In genomic region chr9:71321871-71322270, GRCm38 (mm10) we compare ENCODE assay signal across 13 mouse cellular contexts.
DNase-seq lines count a peak whose midpoint lies in the region; ATAC-seq and TF ChIP-seq lines count a peak whose summit lies in the region.
"Had no signal": no experiment of that assay in that cellular context is flagged by ENCODE, and none has a peak within 500 bp of the region (broad histone marks: within the 10 kb centered on the region; RNA-seq: fewer than 3 reads in every experiment).

No protein-coding gene starts in this region.

- no peaks in the 10 kb centered on the region for H3K36me3 ChIP-seq in intestine, embryonic 14.5 days (ENCODE audit: control insufficient read depth, insufficient read depth, low read length)
- no peaks in the 10 kb centered on the region for H3K36me3 ChIP-seq in intestine, embryonic 15.5 days
- H3K36me3 ChIP-seq in intestine, embryonic 16.5 days (ENCODE audit: control insufficient read depth, insufficient read depth, low read length) = no peaks in the 10 kb centered on the region
- no peaks in the 10 kb centered on the region for H3K36me3 ChIP-seq in stomach, postnatal 0 days (ENCODE audit: control insufficient read depth, insufficient read depth, low read length)
- H3K36me3 ChIP-seq in midbrain, embryonic 16.5 days (ENCODE audit: control insufficient read depth, insufficient read depth, low read length) = no peaks in the 10 kb centered on the region
- H3K36me3 ChIP-seq: liver, embryonic 13.5 days; neural tube, embryonic 15.5 days had no signal

- peak overlapping the region; percentile 6; the same call in 1 of the 2 replicates for H3K27ac ChIP-seq in intestine, embryonic 14.5 days (ENCODE audit: low read depth)
- no peak overlapping the region for H3K27ac ChIP-seq in intestine, embryonic 15.5 days
- H3K27ac ChIP-seq in intestine, embryonic 16.5 days (ENCODE audit: low read length) = no peak overlapping the region
- no peak overlapping the region for H3K27ac ChIP-seq in stomach, postnatal 0 days (replicated peaks)
- H3K27ac ChIP-seq in midbrain, embryonic 16.5 days (ENCODE audit: low read length) = no peak overlapping the region
- H3K27ac ChIP-seq: liver, embryonic 13.5 days; neural tube, embryonic 15.5 days had no signal

- no peak for ATAC-seq in intestine, embryonic 14.5 days (replicated peaks; ENCODE audit: low FRiP score, low TSS enrichment, low read depth)
- ATAC-seq in intestine, embryonic 15.5 days = no peak
- peak; percentile 42; the same call in 1 of the 2 replicates for ATAC-seq in intestine, embryonic 16.5 days
- peak; percentile 53; the same call in 1 of the 2 replicates for ATAC-seq in stomach, postnatal 0 days (ENCODE audit: low FRiP score, low TSS enrichment)
- ATAC-seq in midbrain, embryonic 16.5 days = no peak
- ATAC-seq: inflammation-experienced regulatory T-cells, adult 6 months had no signal

- 45% methylated on average over 6 of the region's 6 CpGs for WGBS in intestine, embryonic 14.5 days
- WGBS in intestine, embryonic 15.5 days = 55% methylated on average over 6 of the region's 6 CpGs
- 57% methylated on average over 6 of the region's 6 CpGs for WGBS in intestine, embryonic 16.5 days
- WGBS in stomach, postnatal 0 days = 70% methylated on average over 6 of the region's 6 CpGs
- 71% methylated on average over 6 of the region's 6 CpGs for WGBS in midbrain, embryonic 16.5 days

- no peak for TF ChIP-seq EP300 in stomach, postnatal 0 days (optimal IDR thresholded peaks at IDR 0.05)

- no peaks in the 10 kb centered on the region for H3K27me3 ChIP-seq in intestine, embryonic 14.5 days (replicated peaks; ENCODE audit: control insufficient read depth, insufficient read depth, low read length)
- H3K27me3 ChIP-seq in intestine, embryonic 15.5 days (replicated peaks) = no peaks in the 10 kb centered on the region
- H3K27me3 ChIP-seq in intestine, embryonic 16.5 days (replicated peaks; ENCODE audit: control insufficient read depth, insufficient read depth, low read length) = no peaks in the 10 kb centered on the region
- no peaks in the 10 kb centered on the region for H3K27me3 ChIP-seq in stomach, postnatal 0 days (ENCODE audit: control insufficient read depth, insufficient read depth, low read length)
- H3K27me3 ChIP-seq in midbrain, embryonic 16.5 days (ENCODE audit: control insufficient read depth, insufficient read depth, low read depth, low read length) = no peaks in the 10 kb centered on the region
- H3K27me3 ChIP-seq: liver, embryonic 13.5 days; neural tube, embryonic 15.5 days had no signal

- no peak overlapping the region for H3K9ac ChIP-seq in intestine, embryonic 14.5 days (ENCODE audit: low read length)
- no peak overlapping the region for H3K9ac ChIP-seq in intestine, embryonic 15.5 days
- H3K9ac ChIP-seq in intestine, embryonic 16.5 days (ENCODE audit: low read depth, low read length) = no peak overlapping the region
- no peak overlapping the region for H3K9ac ChIP-seq in stomach, postnatal 0 days (ENCODE audit: low read length)
- H3K9ac ChIP-seq in midbrain, embryonic 16.5 days (ENCODE audit: low read depth, low read length) = no peak overlapping the region
- H3K9ac ChIP-seq: liver, embryonic 13.5 days; neural tube, embryonic 15.5 days had no signal

- peaks cover 6% of the 10 kb centered on the region for H3K4me1 ChIP-seq in intestine, embryonic 14.5 days (replicated peaks; ENCODE audit: control insufficient read depth, insufficient read depth, low read length)
- H3K4me1 ChIP-seq in intestine, embryonic 15.5 days (replicated peaks) = peaks cover 7% of the 10 kb centered on the region
- peaks cover 4% of the 10 kb centered on the region; the same call in 1 of the 2 replicates for H3K4me1 ChIP-seq in intestine, embryonic 16.5 days (ENCODE audit: control insufficient read depth, insufficient read depth, low read length)
- H3K4me1 ChIP-seq in stomach, postnatal 0 days (replicated peaks; ENCODE audit: control insufficient read depth, insufficient read depth) = no peaks in the 10 kb centered on the region
- no peaks in the 10 kb centered on the region for H3K4me1 ChIP-seq in midbrain, embryonic 16.5 days (ENCODE audit: control insufficient read depth, insufficient read depth, low read length)
- H3K4me1 ChIP-seq: liver, embryonic 13.5 days; neural tube, embryonic 15.5 days had no signal

- no peak overlapping the region for H3K4me2 ChIP-seq in intestine, embryonic 14.5 days (ENCODE audit: low read length)
- no peak overlapping the region for H3K4me2 ChIP-seq in intestine, embryonic 15.5 days (replicated peaks)
- H3K4me2 ChIP-seq in intestine, embryonic 16.5 days (ENCODE audit: low read depth, low read length) = no peak overlapping the region
- no peak overlapping the region for H3K4me2 ChIP-seq in stomach, postnatal 0 days (replicated peaks; ENCODE audit: low read depth)
- H3K4me2 ChIP-seq in midbrain, embryonic 16.5 days (ENCODE audit: low read length) = no peak overlapping the region
- H3K4me2 ChIP-seq: liver, embryonic 13.5 days; midbrain, embryonic 11.5 days; neural tube, embryonic 15.5 days had no signal

- H3K4me3 ChIP-seq in intestine, embryonic 14.5 days (ENCODE audit: low read depth, low read length) = no peak overlapping the region
- no peak overlapping the region for H3K4me3 ChIP-seq in intestine, embryonic 15.5 days (replicated peaks)
- no peak overlapping the region for H3K4me3 ChIP-seq in intestine, embryonic 16.5 days (ENCODE audit: low read length)
- no peak overlapping the region for H3K4me3 ChIP-seq in stomach, postnatal 0 days (ENCODE audit: low read depth, low read length)
- no peak overlapping the region for H3K4me3 ChIP-seq in midbrain, embryonic 16.5 days (ENCODE audit: low read depth, low read length)
- H3K4me3 ChIP-seq: liver, embryonic 13.5 days; neural tube, embryonic 15.5 days had no signal

- TF ChIP-seq CTCF in stomach, postnatal 0 days (IDR thresholded peaks at IDR 0.05; ENCODE audit: low read depth) = no peak

- no peaks in the 10 kb centered on the region for H3K9me3 ChIP-seq in intestine, embryonic 14.5 days (ENCODE audit: control insufficient read depth, low read length)
- no peaks in the 10 kb centered on the region for H3K9me3 ChIP-seq in intestine, embryonic 15.5 days
- no peaks in the 10 kb centered on the region for H3K9me3 ChIP-seq in intestine, embryonic 16.5 days (ENCODE audit: control insufficient read depth, low read length)
- H3K9me3 ChIP-seq in stomach, postnatal 0 days (ENCODE audit: control insufficient read depth, low read length) = no peaks in the 10 kb centered on the region
- H3K9me3 ChIP-seq in midbrain, embryonic 16.5 days (replicated peaks; ENCODE audit: control insufficient read depth, low read length, poor library complexity, severe bottlenecking) = no peaks in the 10 kb centered on the region
- H3K9me3 ChIP-seq: liver, embryonic 13.5 days; neural tube, embryonic 15.5 days had no signal

- DNase-seq in intestine, embryonic 14.5 days (ENCODE audit: low spot score) = no peak
- DNase-seq in kidney, postnatal 36 days = peak; percentile 38 to 46
- peak; percentile 18 for DNase-seq in stomach, postnatal 0 days (ENCODE audit: low spot score)
- DNase-seq in cerebellum, postnatal 10 days = no peak
- DNase-seq: adrenal gland, adult 8-10 months; liver, embryonic 13.5 days; spleen, adult 18-20 months had no signal

Comparison
In these comparisons a context has a peak if more than half of its experiments do, and no peak if none do; other contexts are left out.
1. ATAC-seq: peak in intestine, embryonic 16.5 days (single experiment) and stomach, postnatal 0 days (single experiment); none in intestine, embryonic 14.5 days (single experiment), intestine, embryonic 15.5 days (single experiment) and midbrain, embryonic 16.5 days (single experiment).
2. DNase-seq: peak in kidney, postnatal 36 days (2 of 2) and stomach, postnatal 0 days (single experiment); none in intestine, embryonic 14.5 days (single experiment) and cerebellum, postnatal 10 days (0 of 2).